Mouse (Mus musculus): ENCODE results near the gene Hsd17b11.

DNA sequence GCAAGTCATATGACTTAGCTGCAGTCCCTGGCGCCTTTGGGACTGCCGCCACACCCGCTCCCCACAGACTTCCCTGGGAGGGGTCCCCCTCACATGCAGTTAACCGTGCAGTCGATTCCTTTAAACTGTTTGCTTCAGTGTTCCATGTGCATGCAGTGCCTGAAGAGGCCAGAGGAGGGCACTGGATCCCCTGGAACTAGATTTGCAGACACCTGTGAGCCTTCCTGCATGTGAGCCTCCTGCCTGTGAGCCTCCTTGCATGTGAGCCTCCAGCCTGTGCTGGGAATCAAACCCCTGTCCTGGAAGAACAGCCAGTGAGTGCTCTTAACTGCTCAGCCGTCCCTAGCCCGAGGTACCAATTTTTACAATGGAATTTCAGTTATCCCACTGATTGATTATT, 47.0 kb upstream of the Hsd17b11 start:
- TF ChIP-seq CTCF (IDR thresholded peaks at IDR 0.05; ENCODE audit: low read depth) (peak; percentile 75), EP300 (optimal IDR thresholded peaks at IDR 0.05) (no peak)

All from stomach, postnatal 0 days (tissue).